Comparison of ENCODE assay signal across 9 mouse cellular contexts in the genomic region with DNA sequence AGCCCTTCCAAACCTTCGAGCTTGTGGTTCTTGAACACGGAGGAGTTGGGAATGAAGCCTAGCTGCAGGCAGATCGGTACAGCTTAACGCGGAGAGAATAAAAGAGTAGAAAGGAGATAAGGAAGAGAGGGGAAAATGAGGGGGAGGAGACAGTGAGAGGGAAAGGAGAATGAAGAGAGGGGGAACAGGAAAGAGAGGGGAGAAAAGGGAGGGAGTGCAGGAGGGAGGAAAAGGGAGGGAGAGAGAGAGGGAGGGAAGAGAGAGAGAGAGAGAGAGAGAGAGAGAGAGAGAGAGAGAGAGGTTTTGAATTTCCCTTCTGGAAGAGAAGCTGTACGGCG. TPM values are rescaled to one million over a fixed set of nuclear protein-coding genes. Genes with fewer than 3 reads are reported as not detected.
DNase-seq lines count a peak whose midpoint lies in the region; ATAC-seq lines count a peak whose summit lies in the region.
"Had no signal": no experiment of that assay in that cellular context is flagged by ENCODE, and none has a peak within 500 bp of the region (broad histone marks: within the 10 kb centered on the region; RNA-seq: fewer than 3 reads in every experiment).

Gene Cplx2 (plus strand): TSS at position 301 of the 338 bp plus-strand sequence.

- ATAC-seq in heart, embryonic 14.5 days (ENCODE audit: insufficient number of reproducible peaks, insufficient read depth, low FRiP score, low read depth): no peak
- no peak for ATAC-seq in hindbrain, embryonic 11.5 days (ENCODE audit: low FRiP score)
- ATAC-seq in liver, embryonic 15.5 days (ENCODE audit: insufficient read depth): no peak
- no peak for ATAC-seq in megakaryocyte-erythroid progenitor cell, adult 5-6 weeks (replicated peaks; ENCODE audit: low FRiP score, low TSS enrichment, poor library complexity, severe bottlenecking)
- ATAC-seq in megakaryocyte progenitor cell, adult 5-6 weeks (replicated peaks; ENCODE audit: poor library complexity): no peak

- H3K4me3 ChIP-seq in heart, embryonic 14.5 days (ENCODE audit: control insufficient read depth in 1 of 2, insufficient read depth in 1 of 2, low read depth in 1 of 2, low read length in 2 of 2): peak within 1 kb of the TSS in 1 of 2 experiments; percentile 29; a peak in 2 of 4 replicates
- peak within 1 kb of the TSS; percentile 39 for H3K4me3 ChIP-seq in hindbrain, embryonic 11.5 days (ENCODE audit: low read depth, low read length)
- H3K4me3 ChIP-seq in liver, embryonic 15.5 days (replicated peaks): no peak within 1 kb of the TSS

- H3K27me3 ChIP-seq in heart, embryonic 14.5 days (ENCODE audit: control insufficient read depth, insufficient read depth, low read length): peaks cover 52% of the 10 kb centered on the region
- peaks cover 9% of the 10 kb centered on the region; the same call in 1 of the 2 replicates for H3K27me3 ChIP-seq in hindbrain, embryonic 11.5 days (ENCODE audit: control insufficient read depth, insufficient read depth, low read length)
- peaks cover 44% of the 10 kb centered on the region for H3K27me3 ChIP-seq in liver, embryonic 15.5 days

- peaks cover 0 to 12% of the 10 kb centered on the region in 2 experiments; a peak in 2 of 4 replicates for H3K4me1 ChIP-seq in heart, embryonic 14.5 days (ENCODE audit: control insufficient read depth in 2 of 2, insufficient read depth in 2 of 2, low read length in 2 of 2)
- H3K4me1 ChIP-seq in hindbrain, embryonic 11.5 days (replicated peaks; ENCODE audit: control insufficient read depth, insufficient read depth, low read length): peaks cover 4% of the 10 kb centered on the region
- H3K4me1 ChIP-seq in liver, embryonic 15.5 days (replicated peaks): 0 out of 2 replicates have a peak, but pooled peaks cover 4% of the 10 kb centered on the region

- no peak within 1 kb of the TSS for H3K27ac ChIP-seq in heart, embryonic 14.5 days (replicated peaks in 1 of 2; ENCODE audit: control insufficient read depth in 1 of 2, insufficient read depth in 1 of 2, low read depth in 2 of 2, low read length in 2 of 2)
- H3K27ac ChIP-seq in hindbrain, embryonic 11.5 days (ENCODE audit: low read depth, low read length): peak within 1 kb of the TSS; percentile 71
- H3K27ac ChIP-seq in liver, embryonic 15.5 days (replicated peaks): no peak within 1 kb of the TSS

- 3% methylated on average over 7 of the region's 7 CpGs for WGBS in heart, embryonic 14.5 days
- WGBS in hindbrain, embryonic 11.5 days: 2% methylated on average over 7 of the region's 7 CpGs
- WGBS in liver, embryonic 15.5 days (ENCODE audit: insufficient replicate concordance): 5% methylated on average over 7 of the region's 7 CpGs

- no peak within 1 kb of the TSS for H3K9ac ChIP-seq in heart, embryonic 14.5 days (ENCODE audit: low read length)
- peak within 1 kb of the TSS; percentile 64 for H3K9ac ChIP-seq in hindbrain, embryonic 11.5 days (ENCODE audit: low read depth, low read length)
- no peak within 1 kb of the TSS for H3K9ac ChIP-seq in liver, embryonic 15.5 days

- no peak for DNase-seq in heart, adult 18-20 months
- no peak for DNase-seq in adrenal gland, adult 8-10 months
- DNase-seq in hindbrain, embryonic 11.5 days (ENCODE audit: low spot score): no peak
- no peak for DNase-seq in frontal cortex, postnatal 14 days (ENCODE audit: low spot score in 2 of 2)

- no peaks in the 10 kb centered on the region for H3K9me3 ChIP-seq in heart, embryonic 14.5 days (ENCODE audit: control insufficient read depth, low read length)
- no peaks in the 10 kb centered on the region for H3K9me3 ChIP-seq in hindbrain, embryonic 11.5 days (ENCODE audit: control insufficient read depth, low read length)
- H3K9me3 ChIP-seq in liver, embryonic 15.5 days (replicated peaks): no peaks in the 10 kb centered on the region

- no peaks in the 10 kb centered on the region for H3K36me3 ChIP-seq in heart, embryonic 14.5 days (ENCODE audit: control insufficient read depth, insufficient read depth, low read length)
- H3K36me3 ChIP-seq in hindbrain, embryonic 11.5 days (ENCODE audit: control insufficient read depth, insufficient read depth, low read length): no peaks in the 10 kb centered on the region
- no peaks in the 10 kb centered on the region for H3K36me3 ChIP-seq in liver, embryonic 15.5 days (replicated peaks)
- H3K36me3 ChIP-seq: G1E had no signal

- peak within 1 kb of the TSS; percentile 59 for H3K4me2 ChIP-seq in heart, embryonic 14.5 days (ENCODE audit: low read length)
- H3K4me2 ChIP-seq in hindbrain, embryonic 11.5 days (replicated peaks; ENCODE audit: low read depth, low read length): peak within 1 kb of the TSS; percentile 72
- H3K4me2 ChIP-seq in liver, embryonic 15.5 days: peak within 1 kb of the TSS; percentile 57

RNA-seq across cellular contexts. Expression of gene Cplx2, which starts in this region (rescaled TPM):
- polyA plus RNA-seq in heart, embryonic 14.5 days (2014; fragmentation: Nextera tagmentation; extraction: Ambion mirVana): 3.3 and 3.4 TPM in 2 replicates
- total RNA-seq in heart, adult 18-20 months (2021): 1 to 10 TPM; 2.0 to 2.5 TPM
- total RNA-seq in adrenal gland, adult 8-10 months (2022): 10 to 100 TPM; 20.8 to 47.3 (median 33.3) TPM
- 12.7 and 13.0 TPM in 2 replicates for polyA plus RNA-seq in hindbrain, embryonic 11.5 days (2014; fragmentation: Nextera tagmentation; extraction: Ambion mirVana)
- 0.29 and 0.33 TPM in 2 replicates for polyA plus RNA-seq in liver, embryonic 15.5 days (2015; fragmentation: Nextera tagmentation; extraction: Ambion mirVana)
- total RNA-seq in megakaryocyte-erythroid progenitor cell, adult 5-6 weeks (2014; fragmentation: Nextera tagmentation): 3.8 and 17.6 TPM in 2 replicates
- 2.1 and 3.0 TPM in 2 replicates for total RNA-seq in megakaryocyte-erythroid progenitor cell, adult 5-6 weeks (2017)
- total RNA-seq in megakaryocyte progenitor cell, adult 5-6 weeks (2015): 0.10 and 0.54 TPM in 2 replicates
- total RNA-seq in megakaryocyte progenitor cell, adult 5-6 weeks (2017): 0.14 TPM in 1 of 2 replicates, not detected in the other
- total RNA-seq: G1E had no signal
- polyA plus RNA-seq: G1E had no signal
